Mouse (Mus musculus): Measurements from ENCODE around the gene Gm49325. TPM values are rescaled to one million over a fixed set of nuclear protein-coding genes. Genes with fewer than 3 reads are reported as not detected.
"Not testable (repeated sequence)": the region's sequence is repeated elsewhere in the genome, so short reads cannot be mapped to it uniquely, and the experiment has no call there.

Gm49325 gene
- total RNA-seq, 2 experiments from 2014 or later: not detected

DNA sequence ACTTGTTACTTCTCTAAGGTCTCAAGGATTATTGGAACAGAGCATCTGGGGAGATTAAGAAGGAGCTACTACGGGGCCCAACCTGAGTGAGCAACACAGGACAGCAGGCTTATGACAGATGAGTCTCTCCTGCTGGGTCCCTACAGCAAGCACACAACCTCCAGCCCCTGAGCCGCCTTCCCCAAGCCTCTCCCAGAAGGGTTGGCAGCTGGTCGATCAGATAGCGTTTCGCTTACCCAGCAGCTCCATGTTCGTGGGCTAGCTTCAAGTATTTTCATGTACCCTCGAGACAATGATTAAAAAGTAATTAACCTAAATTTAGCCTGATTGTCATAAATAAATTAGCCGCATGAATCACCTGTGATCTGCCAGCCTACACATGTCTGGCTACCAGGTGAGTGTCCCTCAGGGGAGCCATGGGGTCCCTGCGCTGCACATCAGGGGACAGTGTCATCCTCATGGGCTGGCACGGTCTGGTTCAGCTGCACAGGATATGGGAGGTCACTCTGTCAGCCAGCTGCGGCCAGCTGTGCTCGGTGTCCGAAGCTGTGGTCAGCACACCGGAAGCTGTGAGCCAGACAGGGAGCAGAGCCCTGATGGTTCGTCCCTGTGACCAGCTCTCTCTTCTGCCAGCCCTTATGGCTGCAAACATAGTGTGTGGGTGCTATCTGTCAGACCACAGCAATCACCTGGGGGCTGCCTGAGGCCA lies 52.4 kb downstream of the Gm49325 start:
- 0 out of 2 replicates have a peak, but pooled peaks have one; percentile 53 for ATAC-seq (replicated peaks; ENCODE audit: low FRiP score, low TSS enrichment, poor library complexity, severe bottlenecking)

DNA sequence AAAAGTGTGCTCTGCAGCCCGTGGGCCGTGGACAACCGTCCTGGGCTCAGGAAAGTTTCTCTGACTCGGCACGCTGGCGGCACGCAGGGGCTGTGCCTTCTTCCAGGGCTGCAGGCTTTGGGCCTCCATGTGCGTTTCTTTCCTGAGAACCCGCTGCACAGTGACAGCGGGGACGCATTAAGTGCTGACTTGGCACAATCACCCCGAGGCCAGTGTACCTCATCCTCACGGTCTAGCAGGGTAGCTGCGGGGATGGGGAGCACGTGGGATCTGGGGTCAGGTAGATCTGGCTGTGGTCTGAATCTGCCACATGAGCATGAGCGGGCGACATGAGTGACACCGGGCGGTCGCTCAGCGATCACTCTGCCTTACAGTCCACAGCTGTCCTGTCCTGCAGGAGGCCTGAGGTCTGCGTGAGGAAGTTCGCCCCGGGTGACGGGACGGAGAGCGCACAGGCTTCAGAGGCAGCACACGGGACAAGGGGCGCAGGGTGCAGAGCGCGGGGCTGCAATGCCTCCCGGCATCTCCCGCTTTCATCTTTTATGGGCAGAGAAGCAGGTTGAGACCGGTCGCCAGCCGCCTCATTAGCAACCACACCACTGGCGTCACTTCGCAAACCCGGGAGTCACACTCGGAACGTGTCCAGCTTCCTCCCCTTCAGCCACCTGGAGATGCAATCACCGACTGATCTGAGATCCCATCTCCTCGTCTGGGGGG lies 58.1 kb downstream of the Gm49325 start:
- ATAC-seq (replicated peaks; ENCODE audit: low FRiP score, low TSS enrichment, poor library complexity, severe bottlenecking): no peak

DNA sequence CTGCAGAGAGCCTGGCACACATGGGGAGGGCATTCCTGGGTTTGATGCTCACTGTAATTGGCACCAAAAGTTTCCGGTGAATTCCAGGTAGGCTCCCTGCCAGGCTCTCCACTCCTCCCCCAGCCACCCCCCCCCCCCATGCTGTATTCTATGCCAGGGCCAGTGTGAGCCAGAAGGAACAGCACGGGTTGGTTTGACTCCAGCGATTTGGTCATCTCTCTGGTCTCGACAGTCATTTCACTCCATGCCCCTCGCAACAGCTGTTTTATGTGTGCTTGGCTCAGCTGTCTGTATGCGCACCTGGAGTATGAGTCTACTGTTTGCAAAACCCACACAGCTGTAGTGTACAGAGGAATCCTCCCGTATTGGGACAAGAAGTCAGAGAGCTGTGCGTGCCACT lies 60.3 kb downstream of the Gm49325 start:
- ATAC-seq (replicated peaks; ENCODE audit: low FRiP score, low TSS enrichment, poor library complexity, severe bottlenecking): no peak

DNA sequence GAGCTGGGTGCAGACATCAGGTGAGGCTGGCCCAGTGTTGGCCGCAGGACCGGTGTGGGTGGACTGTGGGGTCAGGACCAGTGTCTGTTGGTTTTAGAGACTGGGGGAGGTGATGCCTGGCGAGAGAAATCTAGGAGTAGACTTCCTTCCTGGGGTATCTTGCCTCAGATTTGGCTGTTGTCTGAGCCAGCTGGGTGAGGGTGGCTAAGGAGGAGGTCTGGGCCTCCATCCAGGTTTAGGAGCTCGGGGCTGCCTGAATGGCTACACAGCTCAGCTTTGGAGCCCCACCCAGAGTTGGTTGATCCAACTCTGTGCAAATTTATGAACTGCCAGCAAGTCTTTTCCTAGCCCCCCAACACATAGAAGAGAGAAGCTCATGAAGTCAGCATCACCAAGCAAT lies 61.4 kb downstream of the Gm49325 start:
- ATAC-seq (replicated peaks; ENCODE audit: low FRiP score, low TSS enrichment, poor library complexity, severe bottlenecking): no peak

DNA sequence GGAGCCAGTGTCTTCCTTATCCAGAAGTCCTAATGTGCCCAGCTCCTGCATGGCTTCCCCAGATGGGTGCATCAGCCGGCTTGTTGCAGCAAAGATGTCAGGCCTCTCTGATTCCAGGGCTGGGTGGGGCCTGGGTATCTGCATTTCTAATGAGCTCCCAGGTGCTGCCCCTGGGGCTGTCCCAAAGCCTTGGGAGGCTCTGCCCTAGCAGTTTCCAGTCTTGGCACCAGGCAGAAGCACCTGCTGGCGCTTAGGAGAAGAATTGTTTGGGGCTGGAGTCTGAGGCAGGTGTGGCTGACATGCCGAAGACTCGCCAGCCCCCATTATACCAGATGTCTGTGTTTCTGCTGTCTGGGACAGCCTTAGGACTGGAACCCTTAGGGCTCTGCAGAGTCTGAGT lies 64.7 kb downstream of the Gm49325 start:
- ATAC-seq (replicated peaks; ENCODE audit: low FRiP score, low TSS enrichment, poor library complexity, severe bottlenecking): no peak

DNA sequence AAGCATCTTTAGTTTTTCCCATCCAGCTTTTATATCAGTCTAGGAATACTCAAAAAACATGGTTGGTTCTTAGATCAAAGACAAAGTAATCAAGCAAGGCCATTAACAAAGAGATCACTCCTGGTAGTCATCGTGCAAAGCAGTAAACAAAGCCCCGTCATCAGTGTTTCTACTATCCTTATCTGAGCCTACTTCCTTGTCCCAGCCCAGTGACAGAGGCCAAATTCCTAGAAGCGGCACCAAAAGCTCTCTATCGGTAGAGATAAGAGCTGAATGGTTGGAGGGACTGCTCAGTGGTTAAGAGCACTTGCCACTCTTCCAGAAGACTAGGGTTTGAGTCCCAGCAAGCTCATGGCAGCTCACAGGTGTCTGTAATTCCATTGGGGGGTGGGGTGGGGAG lies 65.5 kb downstream of the Gm49325 start:
- ATAC-seq (replicated peaks; ENCODE audit: low FRiP score, low TSS enrichment, poor library complexity, severe bottlenecking): peak; percentile 80

DNA sequence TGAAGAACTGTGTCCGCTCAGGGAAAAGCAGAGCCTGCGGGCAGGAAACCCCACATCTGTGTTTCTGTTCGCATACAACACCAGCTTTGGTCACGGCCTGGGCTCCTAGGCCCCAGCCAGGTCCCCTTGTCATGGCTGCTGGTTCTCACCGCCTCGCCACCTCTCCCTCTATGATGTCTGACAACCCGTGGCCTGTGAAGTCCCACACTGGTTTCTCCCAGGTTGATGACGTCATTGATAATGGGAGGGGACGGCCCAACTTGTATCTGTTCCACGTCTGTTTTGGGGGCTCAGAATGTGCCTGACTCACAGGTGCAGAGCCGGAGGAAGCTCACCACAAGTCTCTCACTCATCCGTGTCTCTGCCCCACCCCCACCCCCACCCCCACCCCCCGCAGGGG lies 67.8 kb downstream of the Gm49325 start:
- no peak for ATAC-seq (replicated peaks; ENCODE audit: low FRiP score, low TSS enrichment, poor library complexity, severe bottlenecking)

DNA sequence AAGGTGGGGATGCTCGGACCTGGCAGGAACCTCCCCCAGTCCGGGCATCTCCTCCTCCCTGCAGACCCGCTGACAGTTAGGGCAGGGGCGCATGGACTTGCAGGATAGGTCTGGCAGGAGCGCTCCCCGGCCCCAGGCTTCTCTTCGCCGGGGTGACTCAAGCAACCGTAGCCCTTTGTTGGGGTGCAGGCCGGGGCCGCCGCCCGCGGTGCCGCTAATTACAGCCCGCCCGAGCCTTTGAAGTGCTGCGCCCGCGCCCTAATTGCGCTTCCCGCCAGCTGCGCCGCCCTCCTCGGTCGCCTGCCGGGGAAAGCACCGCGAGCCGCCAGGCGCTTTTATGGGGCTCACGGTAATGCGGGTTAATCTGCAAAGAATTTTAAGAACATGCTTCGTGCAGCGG lies 71.6 kb downstream of the Gm49325 start:
- no peak for ATAC-seq (replicated peaks; ENCODE audit: low FRiP score, low TSS enrichment, poor library complexity, severe bottlenecking)

DNA sequence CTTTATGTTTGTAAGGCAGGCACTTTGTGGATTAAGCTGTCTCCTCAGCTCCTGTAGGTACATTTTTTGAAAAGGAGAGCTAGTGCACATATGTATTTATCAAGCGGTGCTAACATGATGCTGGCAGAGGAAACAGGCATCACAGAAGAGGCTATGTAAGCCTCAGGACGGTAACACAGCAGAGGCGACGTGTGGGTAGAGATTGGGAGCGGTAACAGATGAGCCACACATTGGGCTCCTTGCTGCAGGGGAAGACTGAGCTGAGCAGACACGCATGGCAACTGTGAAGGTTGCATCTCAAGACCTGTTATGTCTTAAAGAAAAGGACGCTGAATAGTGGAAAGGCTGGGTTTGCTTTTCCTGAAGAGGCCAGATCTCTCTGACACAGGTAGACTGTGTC lies 77.0 kb downstream of the Gm49325 start:
- no peak for ATAC-seq (replicated peaks; ENCODE audit: low FRiP score, low TSS enrichment, poor library complexity, severe bottlenecking)

DNA sequence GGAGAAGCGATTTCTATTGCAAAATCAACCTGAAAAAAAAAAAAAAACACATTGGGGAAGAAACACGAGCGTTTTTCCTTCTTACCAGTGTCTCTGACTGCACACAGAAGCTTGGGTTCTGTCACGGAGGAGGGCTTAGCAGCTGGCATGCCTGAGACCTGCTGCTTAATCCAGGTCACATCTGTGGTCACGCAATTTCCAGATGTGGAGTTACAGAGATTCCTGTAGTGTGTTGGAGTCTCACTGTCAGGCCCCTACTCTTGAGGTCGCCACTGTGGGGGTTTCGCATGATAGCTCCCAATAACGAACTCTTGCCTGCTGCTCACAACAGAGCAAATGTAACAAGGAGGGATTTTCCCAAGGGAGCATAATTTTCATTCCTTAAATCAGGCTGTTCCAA lies 78.2 kb downstream of the Gm49325 start:
- ATAC-seq (replicated peaks; ENCODE audit: low FRiP score, low TSS enrichment, poor library complexity, severe bottlenecking): no peak

DNA sequence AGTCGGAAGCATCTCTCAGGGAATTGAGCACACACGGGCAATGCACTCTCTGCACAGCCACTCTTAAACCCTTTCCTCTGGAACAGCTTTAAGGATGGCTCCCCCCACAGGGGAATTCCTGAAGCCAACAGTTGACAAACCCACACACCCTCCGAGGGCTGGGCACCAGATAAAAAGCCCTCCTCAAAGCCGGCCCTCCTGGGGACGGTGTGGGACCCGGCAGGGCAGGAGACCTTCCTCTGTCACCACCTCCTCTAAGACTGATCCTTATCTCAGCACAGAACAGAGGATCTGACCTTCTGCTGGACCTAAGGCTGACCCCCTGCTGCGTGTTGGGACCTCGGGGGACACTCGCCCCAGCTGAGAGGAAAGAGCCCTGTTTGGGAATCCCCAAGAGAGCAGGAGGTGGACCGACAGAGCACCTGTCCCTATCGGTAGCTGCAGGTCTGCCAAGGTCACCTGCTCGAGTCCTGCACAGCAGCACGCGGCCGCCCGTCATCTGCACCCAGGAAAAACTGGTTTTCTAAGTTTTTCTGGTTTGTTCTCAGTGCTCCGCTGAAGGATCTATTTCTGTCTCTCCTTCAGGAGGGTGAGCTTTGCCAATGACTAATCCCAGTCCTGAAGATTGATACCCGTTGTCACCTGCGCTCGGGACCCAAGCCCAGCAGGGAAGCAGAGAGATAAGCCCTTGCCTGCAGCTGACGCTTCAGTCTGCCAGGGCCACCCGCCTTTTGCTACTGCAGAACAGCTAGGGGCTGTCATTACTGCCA lies 80.1 kb downstream of the Gm49325 start, which contains the start of gene Tspear:
Gene Tspear (plus strand): TSS at position 675 of the 770 bp plus-strand sequence.
- no peak for ATAC-seq (replicated peaks; ENCODE audit: low FRiP score, low TSS enrichment, poor library complexity, severe bottlenecking)

DNA sequence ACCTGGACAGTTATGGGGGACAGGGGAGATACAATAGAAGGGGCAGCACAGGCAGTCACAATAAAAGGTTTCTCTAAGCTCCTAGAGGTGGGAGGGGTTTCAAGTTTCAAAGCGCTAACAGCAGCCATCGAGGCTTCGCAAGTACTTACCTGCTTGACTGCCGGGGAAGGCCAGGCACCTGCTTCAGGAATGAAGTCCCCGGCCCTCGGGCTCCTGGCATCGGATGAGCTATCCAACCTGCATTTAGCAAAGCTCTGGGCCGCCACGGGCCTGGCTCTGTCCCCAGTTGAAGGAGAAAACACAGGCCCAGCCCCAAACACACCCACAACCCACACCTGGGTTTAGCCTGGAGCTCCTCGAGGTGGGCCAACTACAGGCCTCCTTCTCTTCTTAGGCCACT lies 81.0 kb downstream of the Gm49325 start:
- no peak for ATAC-seq (replicated peaks; ENCODE audit: low FRiP score, low TSS enrichment, poor library complexity, severe bottlenecking)

DNA sequence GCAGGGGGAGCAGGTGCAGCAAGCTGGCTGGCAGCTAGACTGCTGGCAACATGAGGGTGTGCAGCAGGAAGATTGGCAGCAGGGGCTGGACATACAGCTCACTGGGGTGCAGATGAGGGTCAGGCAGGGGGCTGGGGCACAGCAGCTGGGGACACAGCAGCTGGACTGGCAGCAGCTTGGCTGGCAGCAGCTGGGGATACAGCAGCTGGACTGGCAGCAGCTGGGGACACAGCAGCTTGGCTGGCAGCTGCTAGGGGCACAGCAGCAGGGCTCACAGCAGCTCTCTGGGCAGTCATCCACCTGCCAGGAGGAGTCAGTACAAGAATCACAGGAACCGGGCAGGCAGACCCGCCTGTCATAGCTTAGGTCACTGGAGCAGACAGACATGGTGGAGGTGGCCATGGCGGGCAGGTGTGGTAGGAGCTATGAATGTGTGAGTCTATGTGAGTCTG lies 84.4 kb downstream of the Gm49325 start, which contains the start of gene Gm19402:
Gene Gm19402 (minus strand): TSS at position 402 of the 452 bp plus-strand sequence.
- ATAC-seq (replicated peaks; ENCODE audit: low FRiP score, low TSS enrichment, poor library complexity, severe bottlenecking): not testable (repeated sequence)

Other genes starting within 250 kb of the Gm49325 start
- gene Adarb1, start 187.9 kb upstream of the Gm49325 start, total RNA-seq (2014; fragmentation: Nextera tagmentation): 0.28 TPM in 1 of 2 replicates, not detected in the other
- 1.1 and 3.9 TPM in 2 replicates for gene Adarb1, start 187.9 kb upstream of the Gm49325 start, total RNA-seq (2017)
- 19.8 and 20.0 TPM in 2 replicates for gene Fam207a, start 90.4 kb upstream of the Gm49325 start, total RNA-seq (2014; fragmentation: Nextera tagmentation)
- 28.5 and 30.5 TPM in 2 replicates for gene Fam207a, start 90.4 kb upstream of the Gm49325 start, total RNA-seq (2017)
- gene Itgb2, start 75.9 kb upstream of the Gm49325 start, total RNA-seq (2014; fragmentation: Nextera tagmentation): 10.4 and 26.2 TPM in 2 replicates
- 13.2 and 14.2 TPM in 2 replicates for gene Itgb2, start 75.9 kb upstream of the Gm49325 start, total RNA-seq (2017)
- 31.7 and 48.4 TPM in 2 replicates for gene Pttg1ip, start 24.5 kb upstream of the Gm49325 start, total RNA-seq (2014; fragmentation: Nextera tagmentation)
- gene Pttg1ip, start 24.5 kb upstream of the Gm49325 start, total RNA-seq (2017): 36.3 and 37.6 TPM in 2 replicates
- 71.3 and 81.0 TPM in 2 replicates for gene Sumo3, start 100 bp upstream of the Gm49325 start, total RNA-seq (2014; fragmentation: Nextera tagmentation)
- 150 and 265 TPM in 2 replicates for gene Sumo3, start 100 bp upstream of the Gm49325 start, total RNA-seq (2017)
- gene Ube2g2, start 16.1 kb downstream of the Gm49325 start, total RNA-seq (2014; fragmentation: Nextera tagmentation): 39.4 and 43.2 TPM in 2 replicates
- gene Ube2g2, start 16.1 kb downstream of the Gm49325 start, total RNA-seq (2017): 48.1 and 50.7 TPM in 2 replicates
- gene Tspear, start 80.4 kb downstream of the Gm49325 start, total RNA-seq (2014; fragmentation: Nextera tagmentation): 0.22 TPM in 1 of 2 replicates, not detected in the other
- not detected in 2 replicates for gene Tspear, start 80.4 kb downstream of the Gm49325 start, total RNA-seq (2017)
- gene Gm19402, start 84.6 kb downstream of the Gm49325 start, total RNA-seq (2014; fragmentation: Nextera tagmentation): not detected in 2 replicates
- gene Gm19402, start 84.6 kb downstream of the Gm49325 start, total RNA-seq (2017): not detected in 2 replicates
- not detected in 2 replicates for gene Gm9508, start 91.0 kb downstream of the Gm49325 start, total RNA-seq (2014; fragmentation: Nextera tagmentation)
- gene Gm9508, start 91.0 kb downstream of the Gm49325 start, total RNA-seq (2017): not detected in 2 replicates
- not detected in 2 replicates for gene Gm10272, start 100.4 kb downstream of the Gm49325 start, total RNA-seq (2014; fragmentation: Nextera tagmentation)
- gene Gm10272, start 100.4 kb downstream of the Gm49325 start, total RNA-seq (2017): not detected in 2 replicates
- not detected in 2 replicates for gene Gm10024, start 105.3 kb downstream of the Gm49325 start, total RNA-seq (2014; fragmentation: Nextera tagmentation)
- not detected in 2 replicates for gene Gm10024, start 105.3 kb downstream of the Gm49325 start, total RNA-seq (2017)
- gene Gm10142, start 109.6 kb downstream of the Gm49325 start, total RNA-seq (2014; fragmentation: Nextera tagmentation): not detected in 2 replicates
- gene Gm10142, start 109.6 kb downstream of the Gm49325 start, total RNA-seq (2017): not detected in 2 replicates
- not detected in 2 replicates for gene Krtap12-1, start 114.4 kb downstream of the Gm49325 start, total RNA-seq (2014; fragmentation: Nextera tagmentation)
- gene Krtap12-1, start 114.4 kb downstream of the Gm49325 start, total RNA-seq (2017): not detected in 2 replicates
- gene Gm10100, start 120.3 kb downstream of the Gm49325 start, total RNA-seq (2014; fragmentation: Nextera tagmentation): not detected in 2 replicates
- not detected in 2 replicates for gene Gm10100, start 120.3 kb downstream of the Gm49325 start, total RNA-seq (2017)
- gene Gm18596, start 136.4 kb downstream of the Gm49325 start, total RNA-seq (2014; fragmentation: Nextera tagmentation): not detected in 2 replicates
- gene Gm18596, start 136.4 kb downstream of the Gm49325 start, total RNA-seq (2017): not detected in 2 replicates
- not detected in 2 replicates for gene Gm9736, start 145.2 kb downstream of the Gm49325 start, total RNA-seq (2014; fragmentation: Nextera tagmentation)
- gene Gm9736, start 145.2 kb downstream of the Gm49325 start, total RNA-seq (2017): not detected in 2 replicates
- gene Gm3233, start 153.5 kb downstream of the Gm49325 start, total RNA-seq (2014; fragmentation: Nextera tagmentation): not detected in 2 replicates
- not detected in 2 replicates for gene Gm3233, start 153.5 kb downstream of the Gm49325 start, total RNA-seq (2017)
- not detected in 2 replicates for gene Gm3238, start 165.1 kb downstream of the Gm49325 start, total RNA-seq (2014; fragmentation: Nextera tagmentation)
- not detected in 2 replicates for gene Gm3238, start 165.1 kb downstream of the Gm49325 start, total RNA-seq (2017)
- not detected in 2 replicates for gene Gm7138, start 170.7 kb downstream of the Gm49325 start, total RNA-seq (2014; fragmentation: Nextera tagmentation)
- not detected in 2 replicates for gene Gm7138, start 170.7 kb downstream of the Gm49325 start, total RNA-seq (2017)
- gene Gm3250, start 176.3 kb downstream of the Gm49325 start, total RNA-seq (2014; fragmentation: Nextera tagmentation): not detected in 2 replicates
- not detected in 2 replicates for gene Gm3250, start 176.3 kb downstream of the Gm49325 start, total RNA-seq (2017)
- not detected in 2 replicates for gene Gm7137, start 182.0 kb downstream of the Gm49325 start, total RNA-seq (2014; fragmentation: Nextera tagmentation)
- gene Gm7137, start 182.0 kb downstream of the Gm49325 start, total RNA-seq (2017): not detected in 2 replicates
- gene Gm9639, start 188.9 kb downstream of the Gm49325 start, total RNA-seq (2014; fragmentation: Nextera tagmentation): not detected in 2 replicates
- not detected in 2 replicates for gene Gm9639, start 188.9 kb downstream of the Gm49325 start, total RNA-seq (2017)
- not detected in 2 replicates for gene Gm19668, start 192.9 kb downstream of the Gm49325 start, total RNA-seq (2014; fragmentation: Nextera tagmentation)
- not detected in 2 replicates for gene Gm19668, start 192.9 kb downstream of the Gm49325 start, total RNA-seq (2017)
- gene Gm9507, start 205.6 kb downstream of the Gm49325 start, total RNA-seq (2014; fragmentation: Nextera tagmentation): not detected in 2 replicates
- not detected in 2 replicates for gene Gm9507, start 205.6 kb downstream of the Gm49325 start, total RNA-seq (2017)
- not detected in 2 replicates for gene Gm2696, start 208.5 kb downstream of the Gm49325 start, total RNA-seq (2014; fragmentation: Nextera tagmentation)
- not detected in 2 replicates for gene Gm2696, start 208.5 kb downstream of the Gm49325 start, total RNA-seq (2017)
- gene Krtap10-4, start 220.9 kb downstream of the Gm49325 start, total RNA-seq (2014; fragmentation: Nextera tagmentation): not detected in 2 replicates
- not detected in 2 replicates for gene Krtap10-4, start 220.9 kb downstream of the Gm49325 start, total RNA-seq (2017)
- not detected in 2 replicates for gene Krtap10-10, start 229.8 kb downstream of the Gm49325 start, total RNA-seq (2014; fragmentation: Nextera tagmentation)
- not detected in 2 replicates for gene Krtap10-10, start 229.8 kb downstream of the Gm49325 start, total RNA-seq (2017)
- gene Gm36176, start 240.6 kb downstream of the Gm49325 start, total RNA-seq (2014; fragmentation: Nextera tagmentation): not detected in 2 replicates
- gene Gm36176, start 240.6 kb downstream of the Gm49325 start, total RNA-seq (2017): not detected in 2 replicates
- not detected in 2 replicates for gene Gm10318, start 246.7 kb downstream of the Gm49325 start, total RNA-seq (2014; fragmentation: Nextera tagmentation)
- gene Gm10318, start 246.7 kb downstream of the Gm49325 start, total RNA-seq (2017): not detected in 2 replicates